Mouse (Mus musculus): Measurements from ENCODE around the gene Deaf1. TPM values are rescaled to one million over a fixed set of nuclear protein-coding genes. Genes with fewer than 3 reads are reported as not detected.

Deaf1 gene
- polyA plus RNA-seq, 1 experiment from 2014 or later, result 40.8 TPM

DNA sequence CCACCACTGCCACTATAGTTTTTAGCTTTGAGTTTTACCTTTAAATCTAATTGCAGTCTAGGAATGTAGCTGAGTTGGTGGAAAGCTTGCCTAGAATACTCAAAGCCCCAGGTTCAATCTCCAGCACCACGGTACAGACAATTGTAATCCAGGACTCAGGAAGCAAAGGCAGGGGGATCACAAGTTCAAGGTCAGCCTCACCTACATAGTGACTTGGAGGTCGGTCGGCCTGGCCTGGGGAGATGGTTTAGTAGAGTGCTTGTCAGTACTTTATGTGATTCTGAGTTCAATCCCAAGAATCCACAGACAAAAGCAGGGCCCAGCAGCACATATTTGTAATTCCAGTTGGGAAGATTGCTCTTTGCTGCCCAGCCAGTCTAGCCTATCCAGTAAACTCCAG, 39.4 kb downstream of the Deaf1 start:
- H3K27ac ChIP-seq (ENCODE audit: low read length), result no peak overlapping the region
- H3K36me3 ChIP-seq (ENCODE audit: insufficient read depth, low read length), result no peaks in the 10 kb centered on the region
- no peaks in the 10 kb centered on the region for H3K9me3 ChIP-seq (ENCODE audit: low read length)
- H3K4me1 ChIP-seq (ENCODE audit: insufficient read depth, low read depth, low read length), result peaks cover 3% of the 10 kb centered on the region; the same call in 1 of the 2 replicates
- H3K4me3 ChIP-seq (ENCODE audit: low read depth, low read length), result no peak overlapping the region
- no peak for DNase-seq (ENCODE audit: low spot score)
- 65% methylated on average over 3 of the region's 3 CpGs for WGBS
- no peak for TF ChIP-seq CTCF (IDR thresholded peaks at IDR 0.05)
- TF ChIP-seq EP300 (IDR thresholded peaks at IDR 0.05), result no peak
- no peak overlapping the region for H3K4me2 ChIP-seq (replicated peaks; ENCODE audit: low read depth, low read length)
- no peak overlapping the region for H3K9ac ChIP-seq (replicated peaks; ENCODE audit: low read depth)
- peaks cover 23% of the 10 kb centered on the region for H3K27me3 ChIP-seq (replicated peaks; ENCODE audit: insufficient read depth, low read length)
- no peak for ATAC-seq

DNA sequence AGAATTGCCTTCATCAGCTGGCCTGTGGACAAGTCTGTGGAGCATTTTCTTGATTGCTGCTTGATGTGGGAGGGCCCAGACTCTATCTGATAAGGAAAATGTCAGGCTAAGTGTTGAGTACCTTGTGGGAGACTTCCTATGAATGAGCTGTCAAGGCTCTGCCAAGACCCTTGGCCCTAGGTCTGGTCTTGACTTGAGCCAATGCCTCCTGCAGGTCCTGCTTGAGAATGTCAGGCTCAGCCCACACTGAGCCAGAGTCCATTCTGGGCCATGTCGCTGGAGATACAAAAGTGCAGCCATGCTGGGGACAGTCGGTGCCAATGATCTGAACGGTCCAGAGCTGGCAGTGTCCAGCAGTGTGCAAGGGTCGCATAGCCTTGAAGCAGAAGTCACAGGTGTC, 44.7 kb downstream of the Deaf1 start:
- Histone ChIP-seq H3K27ac (ENCODE audit: low read length) (no peak overlapping the region), H3K4me2 (replicated peaks; ENCODE audit: low read depth, low read length) (no peak overlapping the region), H3K9ac (replicated peaks; ENCODE audit: low read depth) (no peak overlapping the region), H3K36me3 (ENCODE audit: insufficient read depth, low read length) (no peaks in the 10 kb centered on the region), H3K9me3 (ENCODE audit: low read length) (no peaks in the 10 kb centered on the region), H3K27me3 (replicated peaks; ENCODE audit: insufficient read depth, low read length) (0 out of 2 replicates have a peak, but pooled peaks cover 5% of the 10 kb centered on the region), H3K4me1 (ENCODE audit: insufficient read depth, low read depth, low read length) (peaks cover 6% of the 10 kb centered on the region; the same call in 1 of the 2 replicates), H3K4me3 (ENCODE audit: low read depth, low read length) (no peak overlapping the region)
- no peak for ATAC-seq
- no peak for DNase-seq (ENCODE audit: low spot score)
- TF ChIP-seq CTCF (IDR thresholded peaks at IDR 0.05) (no peak), EP300 (IDR thresholded peaks at IDR 0.05) (no peak)
- WGBS, result 82% methylated on average over 4 of the region's 4 CpGs

DNA sequence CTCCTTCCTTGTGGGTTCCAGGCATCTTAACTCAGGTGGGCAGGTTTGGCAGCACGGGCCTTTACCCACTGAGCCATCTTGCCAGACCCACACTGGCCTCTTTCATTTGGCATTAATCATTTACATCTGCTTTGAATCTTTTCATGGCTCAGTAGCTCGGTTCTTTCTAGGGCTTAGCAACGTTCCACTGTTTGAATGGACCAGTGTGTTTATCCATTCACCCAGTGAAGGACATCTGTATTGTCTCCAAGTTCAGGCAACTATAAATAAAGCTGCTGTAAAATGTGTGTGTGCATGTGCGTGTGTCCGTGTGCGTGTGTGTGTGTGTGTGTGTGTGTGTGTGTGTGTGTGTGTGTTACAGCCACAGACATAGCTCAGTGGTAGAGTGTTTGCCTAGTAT, 46.0 kb downstream of the Deaf1 start:
- WGBS, result 65% methylated on average over 6 of the region's 6 CpGs
- TF ChIP-seq EP300 (IDR thresholded peaks at IDR 0.05) (no peak), CTCF (IDR thresholded peaks at IDR 0.05) (no peak)
- H3K27ac ChIP-seq (ENCODE audit: low read length), result no peak overlapping the region
- no peaks in the 10 kb centered on the region for H3K9me3 ChIP-seq (ENCODE audit: low read length)
- H3K4me3 ChIP-seq (ENCODE audit: low read depth, low read length), result no peak overlapping the region
- ATAC-seq (no peak), DNase-seq (ENCODE audit: low spot score) (no peak)
- no peak overlapping the region for H3K9ac ChIP-seq (replicated peaks; ENCODE audit: low read depth)
- H3K36me3 ChIP-seq (ENCODE audit: insufficient read depth, low read length), result no peaks in the 10 kb centered on the region
- H3K4me2 ChIP-seq (replicated peaks; ENCODE audit: low read depth, low read length), result no peak overlapping the region
- H3K27me3 ChIP-seq (replicated peaks; ENCODE audit: insufficient read depth, low read length), result 0 out of 2 replicates have a peak, but pooled peaks cover 5% of the 10 kb centered on the region
- H3K4me1 ChIP-seq (ENCODE audit: insufficient read depth, low read depth, low read length), result peaks cover 6% of the 10 kb centered on the region; the same call in 1 of the 2 replicates

DNA sequence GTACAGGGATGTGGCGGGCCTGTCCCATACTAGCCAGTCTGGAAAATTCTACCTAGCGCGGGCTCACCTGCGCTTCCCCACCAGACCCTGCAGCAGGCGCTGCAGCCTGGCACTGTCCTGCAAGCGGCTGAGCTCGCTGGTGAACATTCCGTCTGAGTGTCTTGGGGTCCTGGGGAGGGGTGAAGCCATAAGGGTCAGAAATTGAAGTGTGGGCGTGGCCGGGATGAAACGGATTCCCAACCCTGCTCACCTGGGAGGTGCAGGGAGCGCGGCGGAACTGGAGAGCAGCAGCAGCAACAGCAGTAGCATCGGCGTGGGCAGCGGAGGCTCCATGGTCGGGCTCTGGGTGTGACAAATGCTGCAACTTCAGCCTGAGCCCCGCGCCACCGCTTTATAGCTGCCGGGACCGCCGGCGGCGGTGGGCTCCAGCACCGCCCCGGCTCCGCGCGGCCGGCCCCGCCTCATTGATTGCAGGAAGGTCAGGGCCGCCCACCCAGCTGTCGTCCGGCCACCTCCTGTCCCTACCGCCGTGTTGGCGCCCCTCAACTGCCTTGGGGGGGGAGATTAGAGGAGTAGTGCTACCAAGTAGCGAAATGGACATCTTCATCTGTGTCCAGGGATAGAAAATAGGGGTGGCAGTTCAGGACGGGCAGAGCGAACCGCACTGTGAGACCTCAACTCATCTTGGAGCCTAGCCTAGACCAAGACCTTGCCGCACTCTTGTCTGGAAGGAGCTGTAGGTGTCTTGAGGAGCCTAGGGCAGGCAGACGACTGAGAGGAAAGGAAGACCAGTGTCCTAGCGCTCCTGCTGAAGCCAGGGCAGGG, 48.5 kb downstream of the Deaf1 start, which contains the start of gene Sct:
Sct (minus strand) TSS at position 368 of the 825 bp plus-strand sequence.
- Histone ChIP-seq H3K4me1 (ENCODE audit: insufficient read depth, low read depth, low read length) (peaks cover 6% of the 10 kb centered on the region; the same call in 1 of the 2 replicates), H3K4me2 (replicated peaks; ENCODE audit: low read depth, low read length) (peak within 1 kb of the TSS; percentile 74), H3K9me3 (ENCODE audit: low read length) (no peaks in the 10 kb centered on the region), H3K27ac (ENCODE audit: low read length) (no peak within 1 kb of the TSS), H3K36me3 (ENCODE audit: insufficient read depth, low read length) (no peaks in the 10 kb centered on the region), H3K4me3 (ENCODE audit: low read depth, low read length) (peak within 1 kb of the TSS; percentile 36), H3K9ac (replicated peaks; ENCODE audit: low read depth) (no peak within 1 kb of the TSS), H3K27me3 (replicated peaks; ENCODE audit: insufficient read depth, low read length) (0 out of 2 replicates have a peak, but pooled peaks cover 5% of the 10 kb centered on the region)
- 4% methylated on average over 46 of the region's 46 CpGs for WGBS
- DNase-seq (ENCODE audit: low spot score), result peak; percentile 62
- ATAC-seq, result peak; percentile 74
- peak; percentile 74 for TF ChIP-seq CTCF (IDR thresholded peaks at IDR 0.05)
- TF ChIP-seq EP300 (IDR thresholded peaks at IDR 0.05), result no peak

DNA sequence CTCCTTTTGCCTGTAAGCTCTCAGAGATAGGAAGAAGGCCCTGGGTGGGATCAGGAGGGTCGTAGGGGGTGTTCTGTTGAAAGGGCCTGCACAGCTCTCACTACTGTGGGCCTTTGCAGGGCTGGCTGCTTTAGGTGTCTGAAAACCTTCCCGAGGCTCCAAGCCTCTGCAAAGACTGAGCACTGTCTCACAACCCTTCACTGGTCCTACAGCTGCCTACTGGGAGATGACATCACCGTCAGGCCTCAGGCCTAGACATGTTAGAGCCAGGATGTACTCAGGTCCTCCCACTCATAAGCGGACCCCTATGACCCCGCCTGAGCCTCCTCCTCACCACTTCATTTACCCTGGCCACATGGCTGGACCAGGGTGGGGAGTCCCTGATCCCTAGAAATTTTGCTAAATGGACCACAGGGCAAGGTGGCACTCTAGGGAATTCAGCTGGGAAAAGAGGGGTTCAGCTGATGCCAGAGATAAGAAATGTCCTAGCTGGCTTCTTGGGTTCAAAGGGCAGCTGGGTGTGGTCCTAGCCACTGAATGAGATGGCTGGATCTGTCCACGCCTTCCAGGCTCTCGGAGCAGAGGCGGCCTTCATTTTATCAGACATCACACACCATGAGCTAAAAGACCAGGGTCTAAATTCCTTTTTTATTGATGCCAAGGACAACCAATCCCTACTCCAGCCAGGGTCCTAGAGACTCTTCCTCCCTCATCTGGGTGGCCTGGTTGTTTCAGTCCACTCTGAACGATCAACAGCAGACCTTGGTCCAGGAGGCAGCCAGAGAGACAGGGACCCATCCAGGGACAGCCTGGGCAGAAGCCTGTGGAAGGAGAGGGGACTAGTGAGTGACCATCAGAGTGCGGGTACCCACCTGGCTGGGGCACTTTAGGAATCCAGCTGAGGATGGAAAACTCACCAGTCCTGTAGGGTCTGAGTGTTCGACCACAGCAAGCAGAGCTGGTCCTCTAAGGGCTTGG, 49.5 kb downstream of the Deaf1 start:
- Histone ChIP-seq H3K9ac (replicated peaks; ENCODE audit: low read depth) (no peak overlapping the region), H3K27me3 (replicated peaks; ENCODE audit: insufficient read depth, low read length) (0 out of 2 replicates have a peak, but pooled peaks cover 5% of the 10 kb centered on the region), H3K4me1 (ENCODE audit: insufficient read depth, low read depth, low read length) (peaks cover 6% of the 10 kb centered on the region; the same call in 1 of the 2 replicates), H3K27ac (ENCODE audit: low read length) (no peak overlapping the region), H3K4me2 (replicated peaks; ENCODE audit: low read depth, low read length) (no peak overlapping the region), H3K36me3 (ENCODE audit: insufficient read depth, low read length) (no peaks in the 10 kb centered on the region), H3K9me3 (ENCODE audit: low read length) (no peaks in the 10 kb centered on the region), H3K4me3 (ENCODE audit: low read depth, low read length) (no peak overlapping the region)
- TF ChIP-seq CTCF (IDR thresholded peaks at IDR 0.05), result no peak
- TF ChIP-seq EP300 (IDR thresholded peaks at IDR 0.05), result no peak
- DNase-seq (ENCODE audit: low spot score) (no peak), ATAC-seq (no peak; the same call in 1 of the 2 replicates)
- 91% methylated on average over 11 of the region's 11 CpGs for whole genome bisulfite sequencing

Measured in lung, postnatal 0 days (tissue).